Mouse (Mus musculus) liver (tissue): Measurements from ENCODE around the gene Chka.

ENCODE experiments used
- DNase-seq: peaks from one replicate; pipeline ENCODE4 v3.0.0-alpha.2; 2020; ENCODE audit warnings: mixed read lengths

Chka gene

GRCm38 (mm10) chr19:3846676-3847604 is 4.6 kb upstream of the Chka start:
- no peak for DNase-seq

- no peak for DNase-seq
Observed at GRCm38 (mm10) chr19:3847711-3848110, 3.9 kb upstream of the Chka start.

- no peak for DNase-seq
Observed at GRCm38 (mm10) chr19:3848207-3848808, 3.3 kb upstream of the Chka start.

GRCm38 (mm10) chr19:3849251-3849650 is 2.3 kb upstream of the Chka start:
- no peak for DNase-seq

GRCm38 (mm10) chr19:3850076-3850475 is 1.5 kb upstream of the Chka start:
- no peak for DNase-seq

- DNase-seq, result peak; percentile 45
Observed at GRCm38 (mm10) chr19:3850847-3851469, 615 bp upstream of the Chka start.

- DNase-seq, result peak; percentile 65
Observed at GRCm38 (mm10) chr19:3851979-3852681, 557 bp downstream of the Chka start.

GRCm38 (mm10) chr19:3853121-3853520 is 1.5 kb downstream of the Chka start:
- no peak for DNase-seq

GRCm38 (mm10) chr19:3853891-3854290 is 2.3 kb downstream of the Chka start:
- no peak for DNase-seq

GRCm38 (mm10) chr19:3855091-3855490 is 3.5 kb downstream of the Chka start:
- DNase-seq, result no peak

GRCm38 (mm10) chr19:3855601-3856000 is 4.0 kb downstream of the Chka start:
- no peak for DNase-seq

- no peak for DNase-seq
Observed at GRCm38 (mm10) chr19:3857220-3857619, 5.6 kb downstream of the Chka start.

GRCm38 (mm10) chr19:3862713-3863112 is 11.1 kb downstream of the Chka start:
- no peak for DNase-seq

- DNase-seq, result no peak
Observed at GRCm38 (mm10) chr19:3864960-3865359, 13.4 kb downstream of the Chka start.

GRCm38 (mm10) chr19:3868290-3868689 is 16.7 kb downstream of the Chka start:
- no peak for DNase-seq

GRCm38 (mm10) chr19:3871468-3871867 is 19.9 kb downstream of the Chka start:
- no peak for DNase-seq

GRCm38 (mm10) chr19:3872373-3872772 is 20.8 kb downstream of the Chka start:
- DNase-seq, result no peak

- no peak for DNase-seq
Observed at GRCm38 (mm10) chr19:3875045-3875444, 23.5 kb downstream of the Chka start.

- DNase-seq, result no peak
Observed at GRCm38 (mm10) chr19:3880054-3880848, 28.7 kb downstream of the Chka start.

- no peak for DNase-seq
Observed at GRCm38 (mm10) chr19:3882214-3882613, 30.6 kb downstream of the Chka start.

GRCm38 (mm10) chr19:3884325-3884990 is 32.9 kb downstream of the Chka start:
- no peak for DNase-seq

GRCm38 (mm10) chr19:3889096-3889495 is 37.5 kb downstream of the Chka start:
- no peak for DNase-seq
